Comparison of ENCODE assay signal across 9 mouse cellular contexts in genomic region chr1:136521363-136521937, GRCm38 (mm10). TPM values are rescaled to one million over a fixed set of nuclear protein-coding genes. Genes with fewer than 3 reads are reported as not detected.
DNase-seq lines count a peak whose midpoint lies in the region; ATAC-seq and TF ChIP-seq lines count a peak whose summit lies in the region.
"Had no signal": no experiment of that assay in that cellular context is flagged by ENCODE, and none has a peak within 500 bp of the region (broad histone marks: within the 10 kb centered on the region; RNA-seq: fewer than 3 reads in every experiment).

No protein-coding gene starts in this region.

- no peaks in the 10 kb centered on the region for H3K79me2 ChIP-seq in C2C12 (ENCODE audit: control insufficient read depth, insufficient read depth)

- peak; percentile 65 for DNase-seq in heart, postnatal 4 days
- DNase-seq in heart, adult 11 months, result no peak
- peak; percentile 50 for DNase-seq in Patski (ENCODE audit: low read depth, low spot score)
- peak; percentile 54 to 86 for DNase-seq in frontal cortex, adult 2 months (ENCODE audit: extremely low spot score in 1 of 2, low spot score in 1 of 2)
- peak; percentile 44 for DNase-seq in left cerebral cortex, postnatal 4 days
- DNase-seq in right cerebral cortex, postnatal 25 days, result peak; percentile 55
- DNase-seq in B cell, adult 2 months, result no peak

- CTCF ChIA-PET in Patski (lab: Charles Lee), result interaction anchor here (0.5 to 1.5 kb wide), 7 partner anchors 12 to 352 kb away, joined by 3 to 5 read pairs (median 3); no protein-coding TSS in a partner anchor

- H3K4me3 ChIP-seq in C2C12 (ENCODE audit: insufficient read depth, poor library complexity, severe bottlenecking), result no peak overlapping the region
- H3K4me3 ChIP-seq: liver, embryonic 15.5 days had no signal

- in situ Hi-C loops in Patski (cut with MboI; ENCODE audit: low pct_unique_long_range_greater_than_20kb), result no loop called here

- no peaks in the 10 kb centered on the region for H3K79me3 ChIP-seq in C2C12 (ENCODE audit: low read depth)

- H3K36me3 ChIP-seq in C2C12 (ENCODE audit: control insufficient read depth, insufficient read depth), result peaks cover 33% of the 10 kb centered on the region

- TF ChIP-seq CTCF in C2C12 (IDR thresholded peaks at IDR 0.05; ENCODE audit: control insufficient read depth, insufficient read depth, insufficient read length) (peak; percentile 23), Patski (IDR thresholded peaks at IDR 0.05) (peak; percentile 75)

- H3K27me3 ChIP-seq in C2C12 (ENCODE audit: control insufficient read depth, insufficient read depth, insufficient read length) (no peaks in the 10 kb centered on the region), Patski (no peaks in the 10 kb centered on the region)
- H3K27me3 ChIP-seq: liver, embryonic 15.5 days had no signal

- H3ac ChIP-seq in C2C12 (ENCODE audit: control insufficient read depth, insufficient read length, low read depth), result no peak overlapping the region

- intact Hi-C loops in left cerebral cortex, postnatal 4 days (cut with DNase I), result no loop called here

- peak; percentile 81 for ATAC-seq in Patski

- POLR2A ChIA-PET in Patski (lab: Charles Lee), result no interaction called here

TF ChIP-seq in C2C12, 6 proteins besides CTCF, POLR2A, EP300 and RAD21:
- TF ChIP-seq USF1 (IDR thresholded peaks at IDR 0.05; ENCODE audit: low read depth) (no peak), MYOG (IDR thresholded peaks at IDR 0.05; ENCODE audit: control insufficient read depth, extremely low read depth, insufficient read length) (no peak), CEBPB (IDR thresholded peaks at IDR 0.05; ENCODE audit: low read depth) (no peak), MYOD1 (IDR thresholded peaks at IDR 0.05; ENCODE audit: control insufficient read depth, insufficient read length, low read depth) (no peak), FOSL1 (IDR thresholded peaks at IDR 0.05; ENCODE audit: insufficient read depth, low read length, poor library complexity, severe bottlenecking) (no peak), MAX (IDR thresholded peaks at IDR 0.05) (no peak)

RNA-seq across cellular contexts. Expression of gene Kif14, which starts 55.3 kb away (rescaled TPM):
- 1 to 10 TPM; 7.3 to 7.8 TPM for total RNA-seq in heart, postnatal 4 days (2021)
- 2.8 TPM for polyA plus RNA-seq in C2C12 (2012; fragmentation: generic; extraction: Trizol)
- 5.6 TPM for polyA plus RNA-seq in Patski (2021)
- 0.25 and 0.30 TPM in 2 replicates for polyA plus RNA-seq in frontal cortex, adult 2 months (2012; rRNA removed)
- total RNA-seq in left cerebral cortex, postnatal 4 days (2021), result 1 to 10 TPM; 1.5 to 2.1 TPM

Comparison
In these comparisons a context has a peak if more than half of its experiments do, and no peak if none do; other contexts are left out.
1. DNase-seq: peak in heart, postnatal 4 days (single experiment), Patski (single experiment), frontal cortex, adult 2 months (2 of 2), left cerebral cortex, postnatal 4 days (single experiment) and right cerebral cortex, postnatal 25 days (single experiment); none in heart, adult 11 months (single experiment) and B cell, adult 2 months (0 of 2).